Mouse (Mus musculus): Measurements from ENCODE around the gene Mxi1.

GRCm38 (mm10) chr19:53316963-53317362, 6.6 kb downstream of the Mxi1 start:
- TF ChIP-seq POLR2A (IDR thresholded peaks at IDR 0.05; ENCODE audit: extremely low read depth, insufficient read depth, low read length) (no peak), CTCF (IDR thresholded peaks at IDR 0.05; ENCODE audit: low read depth, low read length) (no peak)
